Mouse (Mus musculus) lung, postnatal 0 days (tissue): ENCODE results near the gene Klk1b26.
"Not testable (repeated sequence)": the region's sequence is repeated elsewhere in the genome, so short reads cannot be mapped to it uniquely, and the experiment has no call there.

Source experiments
- CTCF ChIP-seq: IDR thresholded peaks from 2 replicates; pipeline ENCODE4 v1.5.1; 2016; ENCODE audit warnings: antibody characterized with exemption, mild to moderate bottlenecking
- EP300 ChIP-seq: IDR thresholded peaks from 2 replicates; pipeline ENCODE4 v1.6.1; 2016; ENCODE audit warnings: antibody characterized with exemption, mild to moderate bottlenecking, control low read depth

DNA sequence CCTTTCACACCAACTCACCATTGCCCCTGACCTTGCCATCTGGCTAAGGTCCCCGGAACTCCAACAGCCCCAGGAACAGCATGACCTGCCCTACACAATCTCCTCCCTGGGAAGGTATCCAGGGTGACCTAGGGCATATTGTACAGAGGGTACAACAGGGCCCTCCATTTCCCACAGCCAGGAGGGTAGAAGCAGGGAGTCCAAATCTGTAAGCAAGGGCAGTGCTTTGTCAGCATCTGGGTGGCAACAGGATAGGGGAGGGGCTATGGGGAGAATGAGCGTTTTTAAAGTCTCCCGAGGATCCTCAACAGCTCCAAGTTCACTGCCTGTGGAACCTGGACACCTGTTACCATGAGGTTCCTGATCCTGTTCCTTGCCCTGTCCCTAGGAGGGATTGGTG, 40.0 kb downstream of the Klk1b26 start, which contains the start of gene Klk1b27:
- not testable (repeated sequence) for TF ChIP-seq CTCF, EP300
